Mouse (Mus musculus): ENCODE measurements around the gene Slc13a5. TPM values are rescaled to one million over a fixed set of nuclear protein-coding genes. Genes with fewer than 3 reads are reported as not detected.

Gene Slc13a5
- total RNA-seq (2021): not detected

DNA sequence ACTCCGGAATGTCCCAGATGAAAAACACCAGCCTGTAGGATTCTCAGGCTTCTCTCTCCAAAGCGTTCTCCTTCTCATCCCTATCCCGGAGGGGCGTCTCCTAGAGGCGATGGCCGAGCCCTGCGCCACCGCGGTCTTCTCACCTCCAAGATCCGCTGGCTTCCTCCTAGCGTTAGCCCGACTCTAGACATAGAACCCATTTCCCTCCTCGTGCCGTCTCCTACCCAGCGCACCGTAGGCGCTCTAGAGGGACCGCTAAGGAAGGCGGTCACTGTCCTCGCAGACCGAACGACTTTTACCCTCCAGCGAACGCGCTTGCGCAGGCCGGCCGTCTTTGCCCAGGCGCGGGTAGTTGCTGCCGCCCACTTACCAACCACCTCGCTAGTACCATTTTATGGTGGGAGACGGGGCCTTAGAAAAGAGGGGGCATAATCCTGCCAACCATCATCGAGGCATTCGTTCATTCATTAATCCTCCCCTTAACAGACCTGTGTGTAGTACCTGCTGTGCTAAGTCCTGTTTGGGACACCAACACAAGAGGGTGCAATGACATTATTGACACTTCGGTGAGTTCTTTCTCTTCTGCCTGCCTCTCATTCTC lies at the start of gene Slc13a5:
TSS of gene Slc13a5 (minus strand) at position 263 of the 601 bp plus-strand sequence.
- intact Hi-C loops (cut with DNase I): no loop called here
- no peak for DNase-seq (ENCODE audit: low spot score)

DNA sequence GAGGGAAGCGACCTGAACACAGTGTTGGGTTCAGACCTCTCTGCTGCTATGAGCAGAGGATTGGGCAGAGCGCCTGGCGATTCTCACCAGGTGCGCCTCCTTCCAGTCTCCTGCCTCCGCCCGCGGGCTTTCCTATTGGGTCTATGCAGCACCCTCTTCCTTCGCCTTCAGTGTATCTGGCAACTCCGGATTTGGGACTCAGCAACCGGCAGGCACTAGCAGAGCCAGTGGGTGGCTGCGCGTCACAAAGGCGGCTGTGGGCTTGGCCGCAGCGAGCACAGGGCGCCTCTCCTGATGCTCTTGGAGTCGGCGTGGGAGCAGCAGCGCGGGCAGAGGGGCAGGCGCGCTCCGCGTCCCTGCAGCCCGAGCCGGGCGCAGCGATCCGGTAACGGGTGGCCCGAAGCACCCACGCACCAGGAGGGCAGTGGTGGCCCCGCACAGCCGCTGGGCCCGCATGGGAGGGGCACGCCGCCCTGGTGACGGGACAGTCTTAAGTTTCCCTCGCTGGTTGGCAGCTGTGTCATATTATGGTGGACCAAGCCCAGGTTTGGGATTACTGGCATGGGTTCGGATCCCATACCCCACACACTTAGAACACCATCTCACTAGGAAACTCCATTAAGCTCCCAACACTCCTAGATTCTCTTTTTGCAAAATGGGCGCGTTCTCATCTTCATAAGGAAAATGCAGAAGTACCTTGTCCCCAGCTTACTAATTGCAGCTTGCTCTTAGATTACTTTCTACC lies 47.3 kb upstream of the Slc13a5 start, which contains the start of gene Fbxo39:
TSS of gene Fbxo39 (plus strand) at position 294 of the 745 bp plus-strand sequence.
- intact Hi-C loops (cut with DNase I): no loop called here
- DNase-seq (ENCODE audit: low spot score): no peak

DNA sequence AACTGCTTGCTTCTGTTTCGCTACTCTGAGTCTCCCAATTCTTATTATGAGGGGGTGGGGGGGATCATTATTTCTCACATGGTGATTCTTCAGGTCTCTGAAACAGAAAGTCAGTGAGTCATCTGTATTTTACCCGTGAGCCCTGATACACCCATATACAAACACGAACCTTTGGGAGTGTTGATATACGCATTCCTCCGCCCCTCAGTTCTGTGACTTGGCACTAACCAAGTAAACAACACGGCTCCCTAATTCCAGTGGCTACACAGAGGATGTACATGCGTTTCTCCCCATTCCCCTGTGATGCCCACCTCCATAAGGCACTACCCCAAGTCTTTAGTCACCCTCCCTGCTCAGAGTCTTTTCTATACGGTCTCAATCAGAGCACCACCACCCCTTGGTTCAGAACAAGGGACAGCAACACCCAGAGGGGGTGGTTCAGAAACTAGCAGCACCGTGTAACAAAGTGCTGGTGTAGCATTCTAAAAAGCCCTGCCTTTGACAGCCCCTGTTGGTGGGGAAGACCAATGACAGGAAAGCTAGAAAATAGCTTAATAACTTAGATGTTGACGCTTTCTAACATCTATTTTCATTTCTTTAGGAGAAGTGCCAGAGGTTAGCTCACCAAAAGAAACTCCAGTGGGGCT lies 44.5 kb upstream of the Slc13a5 start:
- DNase-seq (ENCODE audit: low spot score): no peak
- intact Hi-C loops (cut with DNase I): no loop called here

DNA sequence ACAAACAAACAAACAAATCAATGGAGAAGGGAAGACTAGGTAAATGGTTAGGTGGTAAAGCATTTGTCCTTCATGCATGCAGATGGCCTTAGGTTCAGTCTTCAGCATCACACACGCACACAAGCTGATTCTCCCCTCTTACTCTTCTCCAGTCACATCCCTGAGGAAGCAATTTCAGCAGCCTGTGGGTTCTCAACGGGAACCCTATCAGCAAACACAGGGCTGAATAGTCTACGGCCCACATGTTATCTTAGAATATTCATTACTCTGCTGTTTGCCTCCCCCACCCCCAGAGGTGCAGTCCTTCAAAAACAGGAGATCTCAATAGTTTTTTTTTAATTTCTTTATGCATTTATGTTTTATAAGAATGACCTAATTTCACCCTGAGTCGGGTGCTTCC lies 43.5 kb upstream of the Slc13a5 start:
- intact Hi-C loops (cut with DNase I): no loop called here

DNA sequence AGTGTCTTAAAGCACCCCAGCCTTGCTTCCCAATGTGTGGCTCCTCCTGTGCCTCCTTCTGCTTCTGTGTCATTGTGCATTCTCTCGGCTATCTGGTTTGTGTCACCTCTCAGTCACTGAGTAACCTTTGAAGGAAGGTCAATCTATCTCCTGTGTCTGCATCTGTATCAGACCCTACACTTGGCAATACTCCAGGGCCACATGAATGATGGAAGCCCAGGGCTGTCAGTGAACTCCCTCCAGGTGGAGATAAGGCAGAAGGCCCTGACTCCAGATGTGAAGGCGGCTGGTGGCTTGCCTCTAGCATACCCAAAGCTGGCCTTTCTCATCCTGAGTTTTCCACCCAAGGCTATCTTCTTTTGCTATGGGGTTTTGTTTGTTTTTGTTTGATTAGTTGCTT lies 42.0 kb upstream of the Slc13a5 start:
- no peak for DNase-seq (ENCODE audit: low spot score)
- intact Hi-C loops (cut with DNase I): no loop called here

More for the DNA sequence above, 43.5 kb upstream of the Slc13a5 start:
- DNase-seq (ENCODE audit: low spot score): no peak

DNA sequence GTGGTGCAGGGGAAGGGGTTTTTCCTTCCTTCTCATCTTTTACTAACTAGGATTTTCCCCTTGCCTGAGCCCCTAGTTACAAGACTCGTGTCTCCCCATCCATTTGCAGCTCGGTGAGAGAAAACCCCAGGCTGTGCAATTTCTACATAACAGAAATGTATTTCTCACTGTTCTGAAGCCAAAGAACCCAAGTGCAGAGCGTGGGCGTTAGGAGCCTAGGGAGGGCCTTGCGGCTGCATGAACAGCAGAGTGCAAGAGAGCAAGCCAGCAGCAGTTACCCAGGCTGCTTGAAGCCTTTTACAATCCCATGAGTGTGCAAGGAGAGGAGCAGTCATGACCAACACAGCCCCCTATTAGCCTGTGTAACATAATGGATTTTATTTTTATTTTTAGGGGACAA lies 40.4 kb upstream of the Slc13a5 start:
- intact Hi-C loops (cut with DNase I): no loop called here

DNA sequence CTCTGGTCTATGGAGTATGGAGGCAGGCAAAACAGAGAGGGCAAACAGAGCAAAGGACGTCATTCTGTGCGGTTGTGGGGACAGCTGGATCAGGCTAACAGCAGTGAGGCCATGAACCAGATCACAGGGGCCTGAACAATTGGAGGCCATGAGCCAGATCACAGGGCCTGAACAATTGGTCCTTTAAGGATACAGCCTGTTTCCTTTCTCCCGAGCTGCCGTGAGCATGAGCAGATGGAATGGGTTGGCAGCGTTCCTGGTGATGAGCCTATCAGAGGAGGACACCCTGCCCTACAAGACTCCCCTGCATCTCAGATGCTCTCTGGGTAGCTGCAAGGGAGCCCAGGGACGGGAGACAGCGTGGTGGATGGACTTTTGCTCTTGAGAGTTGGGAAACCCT lies 35.2 kb upstream of the Slc13a5 start:
- DNase-seq (ENCODE audit: low spot score): peak; percentile 42
- intact Hi-C loops (cut with DNase I): no loop called here

More for the DNA sequence above, 40.4 kb upstream of the Slc13a5 start:
- no peak for DNase-seq (ENCODE audit: low spot score)

DNA sequence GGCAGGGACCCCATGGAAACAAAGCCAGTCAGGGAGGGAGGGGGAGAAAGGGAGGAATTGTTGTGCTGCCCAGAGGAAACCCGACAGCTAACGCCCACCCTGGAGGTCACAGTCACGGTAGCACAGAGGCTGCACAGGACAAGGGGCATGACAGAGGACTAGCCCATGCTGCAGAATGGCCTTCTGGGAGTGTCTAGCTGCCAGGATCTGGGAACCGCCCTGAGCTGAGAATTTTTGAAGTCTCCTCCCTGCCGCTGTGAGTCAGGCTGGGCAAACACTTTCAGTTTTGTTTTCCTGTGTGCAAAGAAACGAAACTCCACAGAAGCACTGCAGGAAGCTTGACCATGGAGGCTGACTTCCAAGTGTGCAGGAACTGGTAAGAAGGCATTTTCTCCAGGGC lies 34.3 kb upstream of the Slc13a5 start, which contains the start of gene Xaf1:
TSS of gene Xaf1 (plus strand) at position 296 of the 400 bp plus-strand sequence.
- intact Hi-C loops (cut with DNase I): no loop called here
- DNase-seq (ENCODE audit: low spot score): peak; percentile 72

DNA sequence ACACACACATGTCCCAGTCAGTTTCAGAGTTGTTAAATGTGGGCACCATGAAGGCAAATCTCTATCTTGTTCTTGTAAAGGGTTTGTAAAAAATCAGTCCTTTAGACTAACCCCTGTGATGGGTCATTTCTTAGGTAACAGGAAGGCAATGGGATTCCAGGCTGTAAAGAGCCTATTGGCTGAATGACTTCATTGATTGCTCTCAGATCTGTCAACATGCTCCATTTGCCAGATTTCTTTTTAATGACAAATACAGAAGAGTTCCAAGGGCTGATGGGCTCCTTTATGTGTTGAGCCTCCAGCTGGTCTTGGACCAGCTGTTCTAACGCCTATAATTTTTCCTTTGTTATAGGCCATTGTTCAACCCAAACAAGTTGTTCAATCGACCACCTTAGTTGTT lies 26.1 kb upstream of the Slc13a5 start:
- intact Hi-C loops (cut with DNase I): no loop called here
- no peak for DNase-seq (ENCODE audit: low spot score)

DNA sequence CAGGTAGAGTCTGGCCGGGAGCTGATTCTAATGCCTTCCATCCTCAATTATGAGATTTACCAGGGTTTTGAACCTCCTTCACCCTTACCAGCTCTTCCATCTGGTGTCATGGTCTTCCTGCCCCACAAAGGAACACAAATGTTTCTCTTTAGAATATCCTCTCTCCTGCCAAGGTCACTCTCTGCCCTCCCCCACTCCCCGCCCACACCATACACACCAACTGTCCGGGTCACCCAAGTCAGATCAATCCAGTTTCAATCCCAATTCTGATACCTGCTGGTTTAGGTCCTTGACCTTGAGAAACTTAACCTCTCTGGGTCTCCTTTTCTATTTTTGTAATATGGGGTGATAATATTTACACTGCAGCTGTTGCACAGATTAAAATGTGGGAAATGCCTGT lies 20.5 kb upstream of the Slc13a5 start:
- no peak for DNase-seq (ENCODE audit: low spot score)
- intact Hi-C loops (cut with DNase I): no loop called here

DNA sequence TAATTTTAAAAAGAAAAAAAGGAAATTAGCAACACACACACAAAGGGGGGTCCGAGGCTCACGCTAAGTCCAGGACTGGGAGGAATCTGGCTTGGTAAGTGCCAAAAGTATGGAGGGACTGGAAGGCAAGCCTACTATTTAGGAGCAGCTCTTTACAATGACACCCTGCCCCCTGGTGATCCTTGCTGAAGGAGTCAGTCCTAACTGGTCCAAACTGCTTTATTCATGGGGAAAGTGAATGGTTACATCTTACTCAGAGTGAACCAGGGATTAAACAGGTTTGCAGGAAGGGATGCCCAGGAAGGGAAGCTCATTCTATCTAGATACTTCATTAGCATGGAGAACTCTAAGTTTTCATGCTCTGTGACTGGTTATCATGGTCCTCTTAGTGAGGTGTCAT lies 20.1 kb upstream of the Slc13a5 start:
- no peak for DNase-seq (ENCODE audit: low spot score)
- intact Hi-C loops (cut with DNase I): no loop called here

DNA sequence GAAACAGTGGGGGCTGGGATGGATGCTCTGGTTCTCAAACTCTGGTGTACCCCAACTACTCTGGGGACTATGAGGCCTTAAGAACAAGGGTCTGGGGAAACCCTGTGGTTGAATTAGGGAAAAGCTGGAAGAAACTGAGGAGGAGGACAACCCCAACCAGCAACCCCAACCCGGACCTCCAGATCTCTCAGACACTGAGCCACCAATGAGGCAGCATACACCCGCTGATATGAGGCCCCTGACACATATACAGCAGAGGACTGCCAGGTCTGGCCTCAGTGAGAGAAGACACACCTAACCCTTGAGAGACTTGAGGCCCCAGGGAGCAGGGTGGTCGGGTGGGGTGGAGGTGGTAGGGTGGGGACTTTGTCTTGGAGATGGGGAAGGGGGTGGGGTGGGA lies 19.6 kb upstream of the Slc13a5 start:
- intact Hi-C loops (cut with DNase I): no loop called here
- no peak for DNase-seq (ENCODE audit: low spot score)

DNA sequence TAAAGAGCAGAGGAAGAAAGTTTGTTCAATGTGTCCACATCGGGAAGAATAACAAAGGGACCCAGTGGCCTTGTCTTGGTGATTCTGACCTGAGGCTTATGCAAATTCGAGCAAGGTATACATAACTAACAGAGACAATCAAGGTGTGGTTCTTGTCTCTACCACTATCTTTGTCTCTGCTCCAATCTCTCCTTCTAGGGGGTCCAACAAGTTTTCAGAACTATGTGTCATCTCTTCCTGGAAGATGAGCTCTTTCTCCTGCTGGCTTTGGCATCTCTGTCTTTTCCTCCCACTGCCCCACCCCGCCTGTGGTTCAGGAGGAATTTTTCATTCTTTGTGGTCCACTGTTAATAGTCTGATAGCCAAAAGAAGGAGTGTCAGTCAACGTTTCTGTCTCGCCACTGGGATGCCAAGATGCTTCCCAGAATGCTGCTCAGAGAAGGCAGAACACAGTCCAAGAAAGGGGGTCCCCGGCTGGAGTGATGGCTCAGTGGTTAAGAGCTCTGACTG lies 19.0 kb upstream of the Slc13a5 start:
- intact Hi-C loops (cut with DNase I): no loop called here

DNA sequence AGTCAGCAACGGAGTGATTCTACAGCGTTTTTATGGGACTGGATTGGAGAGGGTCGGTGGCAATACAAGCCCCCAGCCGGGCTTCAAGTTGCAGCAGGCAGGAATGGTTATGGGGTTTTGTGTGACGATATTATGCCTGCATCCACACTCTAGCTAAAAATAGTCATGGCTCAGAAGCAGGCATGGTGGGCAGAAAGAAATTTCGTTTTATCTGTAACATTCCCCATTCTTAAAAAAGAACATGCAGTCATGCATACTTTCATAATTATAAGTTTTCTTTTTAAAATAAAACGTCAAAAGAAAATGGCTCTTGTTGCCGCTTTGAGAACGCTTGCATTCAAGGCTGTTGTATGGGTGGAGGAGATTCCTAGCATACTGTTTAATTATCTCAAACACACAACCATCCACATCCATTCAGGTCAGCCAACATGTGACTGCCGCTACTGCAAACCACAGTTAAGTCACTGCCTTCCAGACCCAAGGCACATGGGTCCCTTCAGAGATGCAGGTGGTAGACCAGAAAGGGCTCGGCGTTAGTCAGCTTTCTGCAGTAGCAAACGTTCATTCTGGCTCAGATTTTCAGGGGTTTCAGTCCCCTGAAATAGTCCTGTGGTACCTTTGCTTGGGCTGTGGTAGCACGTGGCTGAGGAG lies 17.6 kb upstream of the Slc13a5 start:
- no peak for DNase-seq (ENCODE audit: low spot score)
- intact Hi-C loops (cut with DNase I): no loop called here

More for the DNA sequence above, 19.0 kb upstream of the Slc13a5 start:
- DNase-seq (ENCODE audit: low spot score): no peak

DNA sequence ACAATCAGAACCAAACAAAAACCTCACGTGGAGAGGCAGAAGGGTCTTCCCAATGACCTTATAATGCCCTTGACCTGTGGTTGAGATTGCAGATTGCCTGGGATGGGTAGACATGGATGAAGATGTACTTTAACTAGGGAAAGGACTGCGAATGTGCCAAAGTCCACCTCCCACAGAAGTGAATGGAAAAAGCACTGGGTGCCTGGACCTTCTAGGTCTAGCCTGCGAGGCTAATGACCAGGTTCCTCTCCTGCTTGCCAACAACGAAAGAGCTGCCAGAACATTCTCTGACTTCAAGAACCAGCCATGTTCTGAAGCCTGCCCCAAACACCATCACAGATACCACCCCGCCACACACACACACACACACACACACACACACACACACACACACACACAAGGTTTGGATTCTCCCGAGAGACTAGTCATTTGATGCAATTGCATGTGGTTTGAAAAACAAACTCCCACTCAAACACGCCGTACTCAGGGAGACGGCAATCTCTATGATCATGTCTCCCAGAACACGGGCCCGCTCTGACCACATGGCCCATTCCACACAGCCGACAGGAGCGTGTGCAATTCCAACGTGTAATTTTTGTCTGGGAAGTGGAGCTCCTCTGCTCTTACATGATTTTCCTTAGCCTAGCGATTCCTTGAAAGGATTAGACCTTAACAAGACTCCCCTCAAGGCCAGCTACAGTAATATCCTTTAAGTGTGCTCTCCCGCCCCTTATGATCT lies 16.6 kb upstream of the Slc13a5 start:
- intact Hi-C loops (cut with DNase I): no loop called here
- DNase-seq (ENCODE audit: low spot score): no peak

DNA sequence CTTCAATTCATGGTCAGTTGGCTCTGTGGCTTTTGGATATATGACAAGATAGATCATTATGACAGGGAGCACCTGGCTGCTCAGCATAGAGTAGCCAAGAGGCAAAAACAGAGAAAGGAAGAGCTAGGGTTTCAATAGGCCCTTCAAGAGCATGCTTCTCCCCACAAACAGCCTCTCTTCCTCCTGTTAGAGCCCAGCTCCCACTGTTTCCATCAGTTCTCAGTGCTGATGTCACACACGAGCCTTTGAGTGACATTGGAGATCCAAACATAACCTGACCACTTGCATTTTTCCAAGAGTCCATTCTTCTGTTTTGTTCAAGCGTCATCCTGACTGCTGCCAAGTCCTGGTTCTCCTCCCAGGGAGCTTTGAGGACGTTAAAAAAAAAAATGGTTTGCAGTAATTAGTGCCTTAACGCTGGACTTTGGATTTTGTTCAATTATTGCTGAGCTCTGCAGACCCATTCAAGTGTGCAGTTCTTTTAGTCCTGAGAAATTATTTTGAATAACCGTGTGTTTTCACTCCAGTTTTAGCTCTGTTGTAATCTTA lies 14.9 kb upstream of the Slc13a5 start:
- intact Hi-C loops (cut with DNase I): no loop called here
- DNase-seq (ENCODE audit: low spot score): no peak

DNA sequence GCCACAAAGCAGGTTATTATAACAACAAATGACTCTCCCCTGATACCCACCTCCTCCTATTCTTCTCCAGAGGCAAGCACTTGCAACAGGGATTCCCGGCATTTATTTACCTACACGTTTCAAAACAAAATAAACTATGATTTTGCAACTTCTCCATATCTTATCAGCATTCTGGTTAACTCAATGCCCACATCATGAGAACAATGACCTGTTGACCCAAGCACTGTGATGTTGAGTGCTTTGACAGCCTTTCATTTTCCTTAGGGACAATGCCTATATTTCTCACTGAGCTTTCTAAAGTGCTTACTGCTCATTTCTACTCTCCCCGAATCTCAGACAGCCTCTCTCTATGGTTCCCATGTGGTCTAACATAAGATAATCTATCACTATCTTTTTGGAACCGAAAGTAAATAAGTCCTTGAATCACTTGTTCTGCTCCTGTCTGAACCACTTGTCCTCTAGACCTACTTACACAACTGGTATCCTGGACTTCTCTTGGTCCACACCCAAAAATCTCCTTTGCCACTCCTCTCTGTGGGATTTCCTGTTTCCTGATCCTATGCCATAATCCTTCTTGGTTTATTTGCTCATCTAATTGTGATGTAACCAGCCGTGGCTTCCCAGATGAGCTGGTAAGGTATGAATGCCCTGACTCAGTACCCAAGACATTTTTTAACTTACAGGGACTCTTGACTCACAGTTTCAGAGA lies 14.3 kb upstream of the Slc13a5 start:
- DNase-seq (ENCODE audit: low spot score): no peak
- intact Hi-C loops (cut with DNase I): no loop called here

DNA sequence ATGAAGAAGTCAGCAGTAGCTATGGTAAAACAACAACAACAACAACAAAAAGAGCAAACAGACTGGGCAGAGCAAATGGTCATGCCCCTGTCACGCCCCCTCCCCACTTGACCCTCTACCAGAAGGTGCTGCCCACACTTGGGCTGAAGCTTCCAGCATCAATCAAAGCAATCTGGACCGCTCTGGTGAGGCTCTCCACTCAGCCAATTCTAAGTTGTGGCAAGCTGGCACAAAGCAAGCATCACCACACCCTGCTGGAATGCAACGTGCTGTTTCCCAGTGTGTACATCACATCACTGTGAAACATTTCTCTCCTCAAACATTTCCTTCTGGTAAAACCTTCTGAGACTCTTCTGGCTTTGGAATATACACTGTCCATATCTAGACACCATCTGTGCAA lies 6.3 kb upstream of the Slc13a5 start:
- intact Hi-C loops (cut with DNase I): no loop called here
- no peak for DNase-seq (ENCODE audit: low spot score)

DNA sequence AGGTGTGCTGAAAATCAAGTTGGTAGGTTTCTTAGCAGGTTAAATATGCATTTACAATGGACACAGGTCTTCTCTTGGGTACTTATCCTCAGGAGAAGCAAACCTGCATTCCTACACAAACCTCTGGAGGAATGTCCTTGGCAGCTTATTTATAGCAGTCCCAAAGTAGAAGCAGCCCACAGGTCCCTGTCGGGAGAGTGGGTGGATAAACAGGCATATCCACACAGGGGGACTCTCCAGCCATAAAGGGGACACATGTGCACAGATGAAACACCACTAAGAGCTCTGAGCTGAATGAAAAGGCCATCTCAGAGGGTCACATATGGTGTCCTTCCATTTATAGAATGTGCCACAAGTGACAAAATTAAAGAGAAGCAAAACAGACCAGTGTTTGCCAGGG lies 4.7 kb upstream of the Slc13a5 start:
- intact Hi-C loops (cut with DNase I): no loop called here
- DNase-seq (ENCODE audit: low spot score): no peak

Data from heart, postnatal 25 days (tissue).